Mouse (Mus musculus) megakaryocyte, embryonic 14.5 days (primary cell): ENCODE measurements at regions not wholly inside any gene's neighbourhood (a gene's known extent, or its start where the extent isn't known, plus 50 kb on each side); places are given as distances from the start of the nearest gene placed in this dataset.

ENCODE experiments used
- FLI1 ChIP-seq: IDR thresholded peaks from 2 replicates; pipeline ENCODE4 v1.6.1; 2012; ENCODE audit warnings: low read length, inconsistent platforms, mixed read lengths
- GATA1 ChIP-seq: IDR thresholded peaks from 3 replicates; pipeline ENCODE4 v1.6.1; 2012; ENCODE audit warnings: mixed read lengths, low read length, inconsistent platforms, borderline replicate concordance

DNA sequence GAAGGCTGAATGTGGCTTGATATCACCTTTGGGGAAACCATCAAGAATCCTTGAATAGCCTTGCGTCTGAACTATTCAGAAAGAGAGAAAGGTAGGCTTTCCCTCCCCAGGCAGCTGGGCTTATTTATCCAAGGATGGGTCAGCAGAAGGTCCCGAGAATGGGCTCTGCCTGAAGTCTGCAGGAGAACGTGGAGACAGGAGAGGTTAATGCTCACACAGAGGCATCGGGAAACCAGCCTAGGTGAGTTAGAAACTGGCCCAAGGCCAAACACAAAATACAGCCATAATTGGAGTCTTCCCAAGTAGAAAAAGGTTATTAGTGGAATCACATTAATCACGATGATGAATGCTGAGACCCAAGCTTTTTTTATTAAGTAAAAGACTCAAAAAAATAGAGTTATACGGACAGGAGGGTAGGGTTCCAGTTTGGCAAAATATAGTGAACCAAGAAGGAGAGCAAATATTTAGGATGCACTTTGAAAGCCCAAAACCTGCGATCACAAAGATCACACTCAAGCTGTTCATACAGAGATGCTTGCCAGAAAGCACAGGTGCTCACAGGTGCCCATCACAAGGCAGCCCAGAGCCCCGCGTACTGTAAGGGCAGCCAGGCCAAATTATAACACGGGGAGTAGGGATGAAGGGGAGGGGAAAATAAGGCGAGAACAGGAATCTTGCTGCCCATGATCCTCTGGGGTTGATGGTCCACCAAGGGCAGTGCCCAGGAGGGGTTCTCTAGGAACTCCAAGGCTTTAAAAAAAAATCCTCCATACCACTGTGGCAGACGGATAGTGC, 189.3 kb downstream of the Utp18 start:
- TF ChIP-seq GATA1 (no peak), FLI1 (no peak)
